Mouse (Mus musculus) olfactory bulb, adult 2 months (tissue): ENCODE measurements around the gene Kitl.

Experiments used
- CTCF ChIP-seq: fragments of 200-500 bp; IDR thresholded peaks from 2 replicates; pipeline ENCODE4 v1.5.1; 2012; ENCODE audit warnings: low read depth, mild to moderate bottlenecking, low read length, moderate library complexity; ENCODE audit not compliant: insufficient read depth
- POLR2A ChIP-seq: fragments of 200-500 bp; IDR thresholded peaks from 2 replicates; pipeline ENCODE4 v1.6.1; 2012; ENCODE audit warnings: mild to moderate bottlenecking, low read depth, low read length, moderate library complexity; ENCODE audit not compliant: insufficient read depth

DNA sequence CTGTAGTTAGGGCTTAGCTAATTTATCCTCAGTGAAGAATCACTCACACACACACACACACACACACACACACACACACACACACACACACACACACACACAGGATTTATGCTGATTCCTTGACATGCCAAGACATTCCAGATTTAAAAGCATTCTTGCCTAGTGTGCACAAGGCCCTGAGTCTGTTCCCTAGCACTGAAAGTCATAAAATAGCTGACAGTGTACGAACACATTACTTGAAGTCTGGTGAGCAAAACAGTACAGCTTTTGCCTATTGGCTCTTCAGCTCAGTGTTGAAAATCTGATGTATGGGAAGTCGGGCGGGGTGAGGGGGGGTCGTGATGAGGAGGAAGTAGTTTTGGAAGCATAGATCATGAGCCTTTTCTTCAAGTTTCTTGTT, 37.5 kb downstream of the Kitl start:
- TF ChIP-seq CTCF, result no peak
- TF ChIP-seq POLR2A, result no peak
